Mouse (Mus musculus) stomach, embryonic 14.5 days (tissue): Measurements from ENCODE around the gene Tmem212. TPM values are rescaled to one million over a fixed set of nuclear protein-coding genes. Genes with fewer than 3 reads are reported as not detected.

Source experiments
- ATAC-seq: fragments of 200-750 bp; cut with Nextera tagmentation; 2 replicates; pipeline ENCODE4 v1.8.0; 2017; ENCODE audit warnings: low read depth, moderate TSS enrichment; ENCODE audit not compliant: insufficient number of reproducible peaks, insufficient read depth, low FRiP score
- H3K27ac ChIP-seq: fragments of 300-500 bp; sonication (generic); 2 replicates; pipeline ENCODE4 v1.5.1; 2014; ENCODE audit warnings: mild to moderate bottlenecking, low read length, moderate library complexity, mixed read lengths
- H3K27me3 ChIP-seq: fragments of 300-500 bp; sonication (generic); 2 replicates; pipeline ENCODE4 v1.6.1; 2014; ENCODE audit warnings: low read length, control low read depth, mixed read lengths; ENCODE audit not compliant: control insufficient read depth, insufficient read depth
- H3K36me3 ChIP-seq: fragments of 300-500 bp; sonication (generic); 2 replicates; pipeline ENCODE4 v1.6.1; 2014; ENCODE audit warnings: mild to moderate bottlenecking, control low read depth, low read length, moderate library complexity, mixed read lengths; ENCODE audit not compliant: control insufficient read depth, insufficient read depth
- H3K4me1 ChIP-seq: fragments of 300-500 bp; sonication (generic); 2 replicates; pipeline ENCODE4 v1.6.1; 2014; ENCODE audit warnings: low read length, control low read depth, mixed read lengths; ENCODE audit not compliant: control insufficient read depth, insufficient read depth
- H3K4me2 ChIP-seq: fragments of 300-500 bp; sonication (generic); replicated peaks from 2 replicates; pipeline ENCODE4 v1.6.1; 2014; ENCODE audit warnings: low read depth, low read length, control low read depth
- H3K4me3 ChIP-seq: fragments of 300-500 bp; sonication (generic); 2 replicates; pipeline ENCODE4 v1.5.1; 2014; ENCODE audit warnings: low read depth, low read length, control low read depth
- H3K9ac ChIP-seq: fragments of 300-500 bp; sonication (generic); replicated peaks from 2 replicates; pipeline ENCODE4 v1.6.1; 2014; ENCODE audit warnings: low read depth, mild to moderate bottlenecking, control low read depth, low read length, moderate library complexity, mixed read lengths
- H3K9me3 ChIP-seq: fragments of 300-500 bp; sonication (generic); 2 replicates; pipeline ENCODE4 v1.6.1; 2016; ENCODE audit warnings: low read depth, low read length, control low read depth; ENCODE audit not compliant: control insufficient read depth
- WGBS: fragments of 180-500 bp; shearing (Covaris S2); extraction: QIAGEN DNeasy Blood & Tissue Kit; methylation state at CpG from one replicate; pipeline ENCODE4 v1.1.7; 2014; 5-methylcytosine and 5-hydroxymethylcytosine counted together
- polyA plus RNA-seq: library from polyadenylated mRNA; unstranded; fragments of >200 nt; fragmentation: Nextera tagmentation; extraction: Ambion mirVana; gene quantifications from 2 replicates; pipeline ENCODE4 v1.2.1, GENCODE M21; 2014

Tmem212 gene
- polyA plus RNA-seq, 1 experiment from 2014 or later: not detected

DNA sequence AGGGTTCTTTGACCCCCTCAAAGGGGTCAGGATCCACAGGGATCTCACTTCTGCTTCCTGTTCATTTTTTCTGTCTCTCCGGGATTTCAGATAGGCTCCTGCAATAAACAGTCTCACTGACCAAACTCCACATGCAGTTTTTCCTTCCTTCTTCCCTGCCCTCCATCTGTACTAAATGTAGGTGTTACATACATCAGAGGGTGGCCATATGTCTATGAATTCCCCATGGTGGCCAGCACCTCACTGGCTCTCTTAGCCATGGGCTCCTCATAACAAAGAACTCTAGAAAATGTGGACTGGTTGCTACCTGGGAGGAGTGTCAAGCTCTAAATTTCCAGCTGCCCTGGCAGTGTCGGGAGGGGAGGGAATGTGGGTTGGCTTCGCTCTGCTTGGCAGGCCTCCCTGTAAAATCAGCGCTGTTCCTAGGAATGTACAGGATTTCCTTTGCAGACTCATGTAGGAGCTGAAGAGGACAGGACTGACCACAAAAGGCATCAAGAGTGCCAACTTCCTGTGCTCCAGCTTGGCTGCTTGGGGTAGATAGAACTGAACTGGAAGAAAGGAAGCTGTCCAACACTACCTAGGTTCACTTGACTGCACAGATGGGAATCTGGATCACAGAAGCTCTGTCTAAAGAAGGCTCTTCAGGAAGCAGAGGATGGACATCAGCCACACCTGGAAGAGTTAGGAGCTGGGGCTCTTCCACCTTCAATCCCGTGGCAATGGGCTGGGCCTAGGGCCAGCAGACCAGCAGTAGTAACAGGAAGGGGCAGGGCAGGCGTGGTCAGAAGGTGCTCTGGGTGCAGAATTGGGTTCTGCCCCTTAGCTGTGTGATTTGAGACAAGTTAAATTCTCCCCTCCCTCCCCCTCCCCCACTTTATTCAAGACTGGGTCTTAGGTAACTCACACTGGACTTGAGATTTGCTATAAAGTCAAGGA is 14.0 kb downstream of the Tmem212 start:
- no peaks in the 10 kb centered on the region for H3K4me1 ChIP-seq
- 63% methylated on average over 6 of the region's 6 CpGs for WGBS
- no peaks in the 10 kb centered on the region for H3K27me3 ChIP-seq
- no peak overlapping the region for H3K27ac ChIP-seq
- H3K9me3 ChIP-seq: no peaks in the 10 kb centered on the region
- H3K4me2 ChIP-seq: no peak overlapping the region
- no peak for ATAC-seq
- no peaks in the 10 kb centered on the region for H3K36me3 ChIP-seq
- H3K4me3 ChIP-seq: no peak overlapping the region
- no peak overlapping the region for H3K9ac ChIP-seq

DNA sequence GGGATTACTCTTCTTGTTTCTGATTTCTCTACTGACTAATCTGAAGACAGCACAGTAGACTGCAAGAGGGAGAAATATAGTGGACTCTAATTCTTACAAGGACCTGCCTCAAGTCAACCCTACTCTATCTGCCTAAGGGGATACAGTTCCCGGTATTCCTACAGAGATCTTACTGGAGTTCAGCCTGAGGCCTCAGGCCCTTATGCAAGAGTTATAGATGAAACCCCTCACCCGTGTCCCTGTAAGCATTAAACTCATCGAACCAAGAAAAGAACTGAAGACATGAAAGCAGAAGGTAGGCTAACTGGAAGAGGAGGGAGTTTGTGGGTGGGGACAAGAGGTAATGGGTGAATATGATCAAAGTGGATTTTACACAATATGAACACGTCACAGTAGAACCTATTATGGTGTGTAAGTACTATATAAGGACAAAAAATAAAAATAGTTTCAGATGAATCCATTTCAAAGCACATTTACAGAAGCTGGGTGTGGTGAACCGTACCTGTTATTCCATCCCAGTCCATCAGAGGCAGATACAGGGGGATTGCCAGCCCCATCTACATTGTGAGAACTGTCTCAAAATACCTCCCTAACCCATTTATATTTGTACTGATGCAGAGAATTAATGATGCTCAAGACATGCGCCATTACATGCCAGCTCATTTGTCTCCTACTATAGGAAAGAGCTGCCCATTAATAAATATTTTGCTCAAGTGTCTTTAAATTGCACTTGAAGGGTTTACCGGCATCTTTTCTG is 17.1 kb downstream of the Tmem212 start:
- no peak for ATAC-seq

DNA sequence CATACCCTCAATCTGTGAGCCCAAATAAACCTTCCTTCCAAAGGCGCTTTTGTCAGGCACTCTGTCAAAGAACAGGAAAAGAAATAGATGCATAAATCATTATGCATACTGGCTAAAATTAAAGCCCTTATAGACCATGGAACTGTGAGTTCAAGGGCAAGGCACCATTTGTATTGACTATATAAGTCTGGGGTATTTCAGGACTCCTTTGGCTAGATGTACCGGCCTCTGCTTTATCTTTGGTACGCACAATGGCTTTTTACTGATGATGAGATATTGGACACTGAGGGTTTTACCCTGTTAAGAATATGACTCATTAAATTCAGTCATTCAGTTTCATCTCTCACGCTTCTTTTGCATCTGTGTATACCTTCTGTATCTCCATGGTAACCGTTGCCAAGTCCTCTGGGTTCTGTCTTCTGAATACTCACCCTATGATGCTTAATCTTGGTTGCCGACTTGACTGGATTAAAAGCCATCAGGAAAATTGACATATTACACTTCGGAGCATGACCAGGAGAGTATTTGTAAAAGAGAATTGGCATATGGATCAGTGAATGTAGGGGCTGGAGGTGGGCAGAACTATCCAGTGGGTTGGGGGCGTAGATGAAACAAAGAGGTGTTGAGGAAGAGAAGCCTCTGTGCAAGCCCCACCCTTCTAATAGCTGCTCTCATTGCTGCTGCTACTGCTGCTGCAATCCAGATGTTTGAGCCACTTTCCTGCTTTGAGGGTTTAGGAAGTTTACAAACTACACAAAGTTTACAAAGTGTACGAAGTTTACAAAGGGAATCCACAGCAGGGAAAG is 22.7 kb downstream of the Tmem212 start:
- no peaks in the 10 kb centered on the region for H3K36me3 ChIP-seq
- no peaks in the 10 kb centered on the region for H3K4me1 ChIP-seq
- H3K9me3 ChIP-seq: no peaks in the 10 kb centered on the region
- H3K27ac ChIP-seq: no peak overlapping the region
- no peak overlapping the region for H3K4me2 ChIP-seq
- 70% methylated on average over 9 of the region's 9 CpGs for WGBS
- H3K9ac ChIP-seq: no peak overlapping the region
- no peak for ATAC-seq
- no peak overlapping the region for H3K4me3 ChIP-seq
- H3K27me3 ChIP-seq: no peaks in the 10 kb centered on the region

More for the DNA sequence above, 17.1 kb downstream of the Tmem212 start:
- Histone ChIP-seq H3K4me2 (no peak overlapping the region), H3K4me3 (no peak overlapping the region), H3K9ac (no peak overlapping the region), H3K9me3 (no peaks in the 10 kb centered on the region), H3K27me3 (no peaks in the 10 kb centered on the region), H3K4me1 (no peaks in the 10 kb centered on the region), H3K36me3 (no peaks in the 10 kb centered on the region), H3K27ac (no peak overlapping the region)
- WGBS: 85% methylated on average over 7 of the region's 7 CpGs

DNA sequence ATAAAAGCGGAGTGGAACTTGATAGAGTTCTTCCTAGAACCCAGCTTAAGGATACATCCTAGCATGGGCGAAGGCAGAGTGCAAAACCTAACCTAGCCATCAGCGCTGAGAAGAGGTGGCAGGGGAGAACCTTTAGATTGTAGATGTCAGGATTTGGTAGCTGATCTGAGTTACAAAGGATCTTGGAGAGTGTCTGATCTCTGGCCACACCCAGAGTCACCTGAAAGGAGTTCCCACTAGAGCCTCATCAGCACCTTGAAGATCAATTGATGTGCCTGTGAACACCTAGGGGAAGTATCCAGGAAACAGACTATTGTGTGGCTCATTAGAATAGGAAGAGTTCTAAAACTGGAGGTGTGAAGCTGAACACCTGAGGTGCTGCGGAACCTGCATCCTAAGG is 23.7 kb downstream of the Tmem212 start:
- WGBS: 85% methylated on average over 4 of the region's 4 CpGs
- H3K9ac ChIP-seq: no peak overlapping the region
- no peaks in the 10 kb centered on the region for H3K9me3 ChIP-seq
- no peak for ATAC-seq
- no peak overlapping the region for H3K4me3 ChIP-seq
- H3K4me1 ChIP-seq: no peaks in the 10 kb centered on the region
- no peak overlapping the region for H3K4me2 ChIP-seq
- no peaks in the 10 kb centered on the region for H3K27me3 ChIP-seq
- no peaks in the 10 kb centered on the region for H3K36me3 ChIP-seq
- no peak overlapping the region for H3K27ac ChIP-seq

DNA sequence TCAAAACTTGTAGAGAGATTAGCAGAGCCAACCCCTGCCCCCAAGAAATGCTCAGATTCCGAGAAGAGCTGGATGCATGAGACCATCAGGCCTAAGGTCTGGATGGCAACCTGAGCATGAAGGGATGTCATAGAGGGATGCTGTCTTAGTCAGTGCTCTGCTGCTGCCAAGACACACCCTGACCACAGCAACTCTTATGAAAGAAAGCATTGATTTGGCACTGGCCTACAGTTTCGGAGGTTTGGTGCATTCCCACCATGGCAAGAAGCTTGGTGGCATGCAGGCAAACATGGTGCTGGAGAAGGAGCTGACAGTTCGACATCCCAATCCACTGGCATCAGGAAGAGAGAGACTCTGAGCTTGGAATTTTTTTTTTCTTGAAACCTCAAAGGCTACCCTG is 24.3 kb downstream of the Tmem212 start:
- no peak overlapping the region for H3K4me3 ChIP-seq
- H3K9ac ChIP-seq: no peak overlapping the region
- no peak for ATAC-seq
- H3K9me3 ChIP-seq: no peaks in the 10 kb centered on the region
- no peaks in the 10 kb centered on the region for H3K4me1 ChIP-seq
- WGBS: 81% methylated on average over 3 of the region's 3 CpGs
- no peaks in the 10 kb centered on the region for H3K27me3 ChIP-seq
- H3K4me2 ChIP-seq: no peak overlapping the region
- no peaks in the 10 kb centered on the region for H3K36me3 ChIP-seq
- no peak overlapping the region for H3K27ac ChIP-seq

DNA sequence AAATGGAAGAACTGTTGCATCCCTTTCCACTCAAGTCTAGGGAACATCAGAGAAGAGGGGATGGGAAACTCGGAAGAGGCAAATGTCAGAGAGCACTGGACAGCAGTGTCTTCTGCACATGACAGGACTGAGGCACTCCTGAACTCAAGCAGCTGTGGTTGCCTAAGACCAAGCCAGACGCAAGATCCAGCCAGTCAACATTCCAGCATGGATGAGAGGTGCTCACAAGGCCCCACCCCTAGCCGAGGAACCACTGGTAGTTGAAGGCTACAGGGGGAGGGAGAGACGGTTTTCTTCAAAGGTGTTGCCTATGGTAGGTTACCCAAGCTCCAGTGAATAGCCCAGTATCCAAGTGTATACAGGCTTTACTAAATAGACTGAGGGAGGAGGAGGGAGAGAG is 24.8 kb downstream of the Tmem212 start:
- H3K27ac ChIP-seq: no peak overlapping the region
- no peak for ATAC-seq
- H3K27me3 ChIP-seq: no peaks in the 10 kb centered on the region
- H3K36me3 ChIP-seq: no peaks in the 10 kb centered on the region
- WGBS: 65% methylated on average over 4 of the region's 4 CpGs
- no peak overlapping the region for H3K4me2 ChIP-seq
- no peaks in the 10 kb centered on the region for H3K4me1 ChIP-seq
- no peak overlapping the region for H3K4me3 ChIP-seq
- H3K9me3 ChIP-seq: no peaks in the 10 kb centered on the region
- no peak overlapping the region for H3K9ac ChIP-seq

DNA sequence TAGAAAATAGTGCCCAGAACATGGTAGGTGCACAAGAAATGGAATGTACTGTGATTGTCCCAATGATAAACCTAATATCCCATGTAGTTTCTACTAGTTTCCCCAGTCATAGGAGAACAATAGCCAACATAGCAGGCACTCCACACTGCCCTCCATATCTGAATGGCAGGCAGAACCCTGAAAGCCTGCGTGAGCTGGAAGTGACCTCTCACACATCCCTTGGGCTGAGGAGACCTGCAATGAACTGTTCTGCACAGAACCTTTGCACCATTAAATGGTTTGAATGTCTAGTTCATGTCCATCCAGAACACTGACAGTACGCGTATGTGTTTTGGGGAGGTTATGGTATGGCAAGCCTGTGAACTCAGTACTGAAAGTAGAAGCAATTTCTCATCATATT is 27.5 kb downstream of the Tmem212 start:
- Histone ChIP-seq H3K27me3 (no peaks in the 10 kb centered on the region), H3K36me3 (no peaks in the 10 kb centered on the region), H3K9ac (no peak overlapping the region), H3K4me3 (no peak overlapping the region), H3K4me2 (no peak overlapping the region), H3K9me3 (no peaks in the 10 kb centered on the region), H3K4me1 (peaks cover 6% of the 10 kb centered on the region; the same call in 1 of the 2 replicates), H3K27ac (no peak overlapping the region)
- WGBS: 92% methylated on average over 3 of the region's 3 CpGs
- ATAC-seq: no peak

DNA sequence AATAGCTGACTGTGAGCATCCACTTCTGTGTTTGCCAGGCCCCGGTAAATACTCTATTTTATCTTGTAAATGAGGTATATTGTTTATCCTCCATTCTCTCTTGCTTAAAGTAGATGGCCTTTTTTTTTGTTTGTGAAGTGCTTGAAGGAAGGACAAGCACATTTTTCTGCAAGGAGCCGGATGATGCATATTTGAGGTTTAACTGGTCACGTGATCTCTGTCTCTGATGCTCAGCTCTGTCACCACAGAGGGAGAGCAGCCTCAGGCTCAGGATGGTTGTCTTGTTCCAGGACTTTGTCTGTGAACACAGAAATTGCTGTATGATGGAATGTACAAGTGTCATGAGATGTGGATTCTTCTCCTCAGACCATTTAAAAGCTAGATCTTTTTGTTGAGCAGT is 28.4 kb downstream of the Tmem212 start:
- no peak overlapping the region for H3K27ac ChIP-seq
- H3K4me2 ChIP-seq: no peak overlapping the region
- H3K27me3 ChIP-seq: no peaks in the 10 kb centered on the region
- ATAC-seq: no peak
- H3K36me3 ChIP-seq: no peaks in the 10 kb centered on the region
- H3K4me1 ChIP-seq: peaks cover 9% of the 10 kb centered on the region; the same call in 1 of the 2 replicates
- H3K9me3 ChIP-seq: no peaks in the 10 kb centered on the region
- no peak overlapping the region for H3K4me3 ChIP-seq
- H3K9ac ChIP-seq: no peak overlapping the region
- WGBS: 61% methylated on average over 3 of the region's 3 CpGs
